Mouse (Mus musculus): ENCODE data around the gene Zan.

GRCm38 (mm10) chr5:137349384-137350204 is 127.3 kb downstream of the Zan start, which contains the start of gene Ephb4:
- TF ChIP-seq POLR2A (IDR thresholded peaks at IDR 0.05; ENCODE audit: borderline replicate concordance, extremely low read depth, low read depth, low read length) (peak; percentile 95; the same call in 1 of the 2 replicates), CTCF (IDR thresholded peaks at IDR 0.05; ENCODE audit: insufficient read depth, low read length) (0 out of 2 replicates have a peak, but pooled peaks have one; percentile 3)

Data from lung, adult 2 months (tissue).